Mouse (Mus musculus) intestine, embryonic 15.5 days (tissue): ENCODE results near the gene Zfp57. TPM values are rescaled to one million over a fixed set of nuclear protein-coding genes. Genes with fewer than 3 reads are reported as not detected.

Experiments used
- ATAC-seq: fragments of 200-750 bp; cut with Nextera tagmentation; 2 replicates; pipeline ENCODE4 v1.8.0; 2017; ENCODE audit warnings: moderate TSS enrichment, moderate library complexity
- H3K27ac ChIP-seq: fragments of 300-500 bp; sonication (generic); 2 replicates; pipeline ENCODE4 v1.5.1; 2015; ENCODE audit warnings: mild to moderate bottlenecking, inconsistent platforms
- H3K27me3 ChIP-seq: fragments of 300-500 bp; sonication (generic); replicated peaks from 2 replicates; pipeline ENCODE4 v1.6.1; 2015; ENCODE audit warnings: inconsistent platforms
- H3K36me3 ChIP-seq: fragments of 300-500 bp; sonication (generic); 2 replicates; pipeline ENCODE4 v1.6.1; 2015; ENCODE audit warnings: inconsistent platforms
- H3K4me1 ChIP-seq: fragments of 300-500 bp; sonication (generic); replicated peaks from 2 replicates; pipeline ENCODE4 v1.6.1; 2015; ENCODE audit warnings: inconsistent platforms
- H3K4me2 ChIP-seq: fragments of 300-500 bp; sonication (generic); replicated peaks from 2 replicates; pipeline ENCODE4 v1.6.1; 2015; ENCODE audit warnings: mild to moderate bottlenecking, inconsistent platforms
- H3K4me3 ChIP-seq: fragments of 300-500 bp; sonication (generic); replicated peaks from 2 replicates; pipeline ENCODE4 v1.5.1; 2015; ENCODE audit warnings: inconsistent platforms
- H3K9ac ChIP-seq: fragments of 300-500 bp; sonication (generic); 2 replicates; pipeline ENCODE4 v1.6.1; 2015; ENCODE audit warnings: inconsistent platforms
- H3K9me3 ChIP-seq: fragments of 300-500 bp; sonication (generic); 2 replicates; pipeline ENCODE4 v1.6.1; 2016; ENCODE audit warnings: inconsistent platforms
- WGBS: fragments of 180-500 bp; shearing (Covaris S2); methylation state at CpG from one replicate; pipeline ENCODE4 v1.1.7; 2015; 5-methylcytosine and 5-hydroxymethylcytosine counted together
- polyA plus RNA-seq: library from polyadenylated mRNA; unstranded; fragments of >200 nt; fragmentation: Nextera tagmentation; extraction: Ambion mirVana; gene quantifications from 2 replicates; pipeline ENCODE4 v1.2.1, GENCODE M21; 2015

The Zfp57 gene
- polyA plus RNA-seq, 1 experiment from 2014 or later = 57.6 TPM

DNA sequence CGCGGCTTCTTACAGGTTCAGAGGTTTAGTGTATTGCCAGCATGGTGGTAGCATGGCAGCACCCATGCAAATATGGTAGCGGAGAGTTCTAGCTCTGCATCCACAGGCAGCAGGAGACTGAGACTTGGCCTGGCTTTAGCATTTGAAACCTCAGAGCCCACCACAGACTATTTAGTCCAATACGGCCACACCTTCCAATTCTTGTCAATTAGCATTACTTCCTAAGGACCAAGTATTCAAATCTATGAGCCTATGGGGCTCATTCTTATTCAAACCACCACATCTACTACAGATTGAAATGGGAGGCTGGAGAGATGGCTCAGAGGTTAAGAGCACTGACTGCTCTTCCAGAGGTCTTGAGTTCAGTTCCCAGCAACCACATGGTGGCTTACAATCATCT is 26.5 kb downstream of the Zfp57 start:
- peak overlapping the region; percentile 34; the same call in 1 of the 2 replicates for H3K27ac ChIP-seq

GRCm38 (mm10) chr17:37028212-37028611 is 27.2 kb downstream of the Zfp57 start:
- Histone ChIP-seq H3K27me3 (no peaks in the 10 kb centered on the region), H3K4me2 (peak overlapping the region; percentile 58), H3K4me1 (no peaks in the 10 kb centered on the region), H3K9ac (no peak overlapping the region), H3K36me3 (no peaks in the 10 kb centered on the region), H3K9me3 (no peaks in the 10 kb centered on the region), H3K27ac (peak overlapping the region; percentile 95), H3K4me3 (peak overlapping the region; percentile 52)
- peak; percentile 57 for ATAC-seq
- WGBS = 5% methylated on average over 10 of the region's 10 CpGs

More for the DNA sequence above, 26.5 kb downstream of the Zfp57 start:
- Histone ChIP-seq H3K9me3 (no peaks in the 10 kb centered on the region), H3K27me3 (no peaks in the 10 kb centered on the region), H3K4me2 (no peak overlapping the region), H3K4me1 (no peaks in the 10 kb centered on the region), H3K36me3 (no peaks in the 10 kb centered on the region), H3K9ac (no peak overlapping the region), H3K4me3 (no peak overlapping the region)
- no peak for ATAC-seq
- 96% methylated on average over 4 of the region's 4 CpGs for WGBS

DNA sequence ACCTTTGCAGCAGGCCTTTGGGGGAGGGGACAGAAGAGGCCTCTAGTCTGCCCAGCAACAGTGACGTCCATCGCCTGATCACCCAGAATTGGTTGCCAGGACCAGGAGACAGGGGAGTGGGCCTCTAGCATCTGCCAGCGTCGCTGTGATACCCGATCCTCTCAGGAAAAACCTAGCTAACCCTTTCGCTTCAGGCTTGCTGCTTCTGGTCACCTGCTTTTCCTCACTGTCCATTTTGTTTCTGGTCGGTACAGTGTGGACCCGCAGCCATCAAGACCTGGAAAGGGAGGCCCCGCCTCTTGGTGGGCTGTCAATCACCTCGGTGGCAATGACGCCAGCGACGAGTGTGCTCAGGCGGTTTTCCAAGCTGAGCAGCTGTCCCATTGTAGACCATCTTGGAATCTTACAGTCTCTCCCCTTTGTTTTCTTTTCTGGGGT is 27.7 kb downstream of the Zfp57 start:
- peak; percentile 99 for ATAC-seq
- Histone ChIP-seq H3K4me1 (no peaks in the 10 kb centered on the region), H3K9me3 (no peaks in the 10 kb centered on the region), H3K27me3 (no peaks in the 10 kb centered on the region), H3K9ac (peak overlapping the region; percentile 49; the same call in 1 of the 2 replicates), H3K36me3 (no peaks in the 10 kb centered on the region), H3K4me3 (peak overlapping the region; percentile 52), H3K27ac (peak overlapping the region; percentile 95), H3K4me2 (peak overlapping the region; percentile 58)
- WGBS = under 1% methylated on average over 14 of the region's 14 CpGs

DNA sequence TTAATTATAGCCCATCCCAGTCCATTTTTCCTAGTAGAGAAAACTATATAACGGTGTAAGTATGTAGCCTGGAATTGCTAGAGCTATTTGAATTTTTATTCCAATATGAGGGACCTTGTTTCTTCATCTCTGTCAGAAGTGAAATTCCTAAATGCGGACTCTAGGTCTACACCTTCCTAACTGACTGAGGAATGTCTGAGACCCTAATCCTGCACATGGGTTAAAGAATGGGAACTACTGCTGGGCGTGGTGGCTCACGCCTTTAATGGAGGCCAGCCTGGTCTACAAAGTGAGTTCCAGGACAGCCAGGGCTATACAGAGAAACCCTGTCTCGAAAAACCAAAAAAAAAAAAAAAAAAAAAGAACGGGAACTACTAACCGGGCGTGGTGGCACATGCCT is 28.2 kb downstream of the Zfp57 start:
- ATAC-seq = peak; percentile 21; the same call in 1 of the 2 replicates
- no peak overlapping the region for H3K9ac ChIP-seq

DNA sequence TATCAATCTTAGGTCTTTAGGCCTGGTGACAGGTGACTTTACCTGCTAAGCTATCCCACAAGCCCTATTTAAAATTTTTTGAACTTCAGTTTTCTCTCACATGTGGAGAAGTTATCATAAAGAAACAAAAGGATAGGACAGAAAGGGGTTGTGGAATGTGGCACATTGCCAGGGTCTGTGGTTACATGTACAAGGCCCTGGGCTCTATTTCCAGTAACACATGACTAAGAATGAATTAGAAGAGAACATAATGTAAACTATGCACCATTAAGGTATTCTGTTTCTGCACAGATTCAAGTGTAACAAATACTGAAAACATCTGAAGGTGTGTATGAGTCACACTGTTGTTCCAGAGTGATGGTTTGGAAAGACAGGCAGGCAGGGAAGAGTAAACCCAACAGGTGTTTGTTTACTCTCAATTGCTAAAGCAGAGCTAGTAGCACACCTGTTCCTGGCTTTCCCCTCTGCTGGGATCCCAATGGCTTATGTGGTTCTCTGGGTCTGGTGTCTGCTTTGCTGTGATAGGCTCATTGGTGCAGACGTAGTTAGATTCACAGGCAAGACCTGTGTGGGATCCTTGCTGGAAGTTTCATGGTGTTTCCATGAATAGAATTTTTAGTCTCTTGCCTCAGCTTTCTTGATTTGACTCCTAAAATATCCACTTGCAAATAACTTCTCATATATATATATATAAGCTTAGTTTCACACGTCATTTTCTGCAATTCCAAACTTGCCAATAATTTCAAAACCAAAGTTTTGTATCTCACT is 38.3 kb downstream of the Zfp57 start:
- ATAC-seq = no peak
- Histone ChIP-seq H3K36me3 (no peaks in the 10 kb centered on the region), H3K4me1 (no peaks in the 10 kb centered on the region), H3K9me3 (no peaks in the 10 kb centered on the region), H3K27me3 (no peaks in the 10 kb centered on the region), H3K27ac (no peak overlapping the region), H3K9ac (no peak overlapping the region), H3K4me2 (no peak overlapping the region), H3K4me3 (no peak overlapping the region)
- 74% methylated on average over 2 of the region's 2 CpGs for WGBS

More for the DNA sequence above, 28.2 kb downstream of the Zfp57 start:
- H3K36me3 ChIP-seq = no peaks in the 10 kb centered on the region
- H3K4me2 ChIP-seq = peak overlapping the region; percentile 58
- 60% methylated on average over 8 of the region's 8 CpGs for WGBS
- peak overlapping the region; percentile 95 for H3K27ac ChIP-seq
- H3K27me3 ChIP-seq = no peaks in the 10 kb centered on the region
- no peaks in the 10 kb centered on the region for H3K9me3 ChIP-seq
- H3K4me1 ChIP-seq = no peaks in the 10 kb centered on the region
- H3K4me3 ChIP-seq = peak overlapping the region; percentile 52

DNA sequence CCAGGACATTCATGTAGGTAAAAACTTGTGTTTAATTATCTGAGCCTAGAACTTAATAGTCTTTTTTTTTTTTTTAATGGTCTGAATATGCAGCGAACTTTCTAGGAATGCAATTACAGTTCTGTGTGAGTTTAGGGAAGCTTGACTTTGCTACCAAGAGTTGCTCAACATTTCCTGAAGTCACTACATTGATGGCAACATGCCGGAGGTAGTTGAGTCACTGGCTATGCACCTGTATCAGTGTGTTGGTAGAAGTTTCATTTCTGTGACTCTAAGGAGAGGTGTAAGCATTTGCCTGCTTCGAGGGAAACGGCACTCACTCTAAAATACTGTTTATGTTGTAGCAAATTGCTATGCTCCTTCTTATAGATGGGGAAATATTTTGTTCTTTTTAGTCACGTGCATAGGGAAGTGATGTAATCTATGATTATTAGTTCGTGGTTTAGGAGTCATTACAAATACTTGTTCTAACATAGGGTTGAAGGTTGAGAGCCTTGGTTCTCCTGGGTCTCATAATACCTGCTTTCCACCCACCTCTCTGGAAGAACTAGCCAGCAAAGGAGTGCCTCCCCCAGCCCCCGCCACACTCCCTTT is 43.8 kb downstream of the Zfp57 start:
- Histone ChIP-seq H3K4me3 (peak overlapping the region; percentile 82; the same call in 1 of the 2 replicates), H3K36me3 (no peaks in the 10 kb centered on the region), H3K4me2 (peak overlapping the region; percentile 93), H3K27ac (no peak overlapping the region), H3K9ac (no peak overlapping the region), H3K27me3 (no peaks in the 10 kb centered on the region), H3K9me3 (no peaks in the 10 kb centered on the region), H3K4me1 (peaks cover 17% of the 10 kb centered on the region)
- WGBS = 59% methylated on average over 7 of the region's 7 CpGs
- ATAC-seq = no peak

GRCm38 (mm10) chr17:37045611-37046311 is 44.8 kb downstream of the Zfp57 start, which contains the start of gene Gabbr1:
TSS of gene Gabbr1 (plus strand) at chr17:37045966.
- no peaks in the 10 kb centered on the region for H3K27me3 ChIP-seq
- peak; percentile 88 for ATAC-seq
- under 1% methylated on average over 48 of the region's 55 CpGs for WGBS
- peak within 1 kb of the TSS; percentile 93 for H3K4me2 ChIP-seq
- H3K9me3 ChIP-seq = no peaks in the 10 kb centered on the region
- peaks cover 26% of the 10 kb centered on the region for H3K4me1 ChIP-seq
- peak within 1 kb of the TSS; percentile 90 for H3K9ac ChIP-seq
- H3K4me3 ChIP-seq = peak within 1 kb of the TSS; percentile 82
- H3K36me3 ChIP-seq = no peaks in the 10 kb centered on the region
- H3K27ac ChIP-seq = peak within 1 kb of the TSS; percentile 77

DNA sequence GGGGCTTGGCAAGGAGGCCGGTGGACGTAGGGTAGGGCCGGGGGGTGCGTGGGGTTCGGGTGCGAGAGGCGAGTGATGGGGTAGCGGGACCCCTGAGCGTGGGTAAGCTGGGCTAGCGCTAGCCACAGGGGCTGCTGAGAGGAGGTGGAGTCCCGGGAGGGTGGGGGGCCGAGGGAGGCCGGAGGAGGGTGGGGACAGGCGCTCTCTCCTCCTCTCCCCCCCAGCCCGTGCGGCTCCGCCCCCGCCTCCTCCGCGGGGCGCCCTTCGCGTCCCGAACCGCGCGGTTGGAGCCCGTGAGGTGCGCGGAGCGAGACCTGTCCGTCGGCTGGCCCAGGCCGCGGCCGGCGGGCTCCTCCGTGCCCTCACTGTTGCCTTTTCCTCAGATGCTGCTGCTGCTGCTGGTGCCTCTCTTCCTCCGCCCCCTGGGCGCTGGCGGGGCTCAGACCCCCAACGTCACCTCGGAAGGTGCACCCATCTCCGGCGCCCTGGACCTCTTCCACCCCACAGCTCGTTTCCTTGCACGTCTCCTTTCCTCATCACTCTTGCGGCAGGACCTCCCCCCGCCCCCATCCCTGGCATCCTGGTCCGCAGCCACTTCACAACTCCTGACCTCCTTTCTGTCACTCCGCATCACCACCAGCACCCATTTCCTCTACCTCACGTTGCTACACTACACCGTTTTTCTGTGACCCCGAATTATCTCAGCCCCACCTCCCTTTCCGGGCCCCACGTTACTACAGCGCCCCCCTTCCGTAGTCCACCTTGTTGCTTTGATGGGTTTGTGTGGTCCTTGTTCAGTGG is 45.5 kb downstream of the Zfp57 start:
- peak overlapping the region; percentile 77 for H3K27ac ChIP-seq
- no peaks in the 10 kb centered on the region for H3K36me3 ChIP-seq
- under 1% methylated on average over 52 of the region's 58 CpGs for WGBS
- H3K9ac ChIP-seq = peak overlapping the region; percentile 90
- H3K4me3 ChIP-seq = peak overlapping the region; percentile 82
- peaks cover 31% of the 10 kb centered on the region for H3K4me1 ChIP-seq
- peak; percentile 74 for ATAC-seq
- H3K4me2 ChIP-seq = peak overlapping the region; percentile 93
- H3K9me3 ChIP-seq = no peaks in the 10 kb centered on the region
- H3K27me3 ChIP-seq = no peaks in the 10 kb centered on the region

DNA sequence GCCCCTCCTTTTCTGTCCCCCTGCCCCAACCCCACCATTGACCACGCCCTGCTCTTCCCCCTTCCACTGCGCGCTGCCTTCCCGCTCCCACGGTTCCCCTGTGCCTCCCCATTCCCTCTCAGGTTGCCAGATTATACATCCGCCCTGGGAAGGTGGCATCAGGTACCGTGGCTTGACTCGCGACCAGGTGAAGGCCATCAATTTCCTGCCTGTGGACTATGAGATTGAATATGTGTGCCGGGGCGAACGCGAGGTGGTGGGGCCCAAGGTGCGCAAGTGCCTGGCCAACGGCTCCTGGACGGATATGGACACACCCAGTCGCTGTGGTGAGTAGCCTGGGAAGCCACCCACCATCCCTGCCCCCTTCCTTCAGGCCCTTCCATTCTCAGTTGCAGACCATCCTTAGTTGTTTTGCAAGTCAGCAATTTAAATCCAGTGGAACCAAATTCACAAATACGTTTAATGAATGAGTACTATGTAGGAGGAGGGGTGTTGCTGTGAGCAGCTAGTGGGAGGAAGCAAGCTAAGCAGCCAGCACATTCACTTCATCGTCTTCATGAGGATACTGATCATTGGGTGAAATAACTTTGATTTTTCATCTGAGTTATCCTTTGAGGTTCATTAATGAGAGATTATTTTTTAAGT is 46.5 kb downstream of the Zfp57 start:
- ATAC-seq = no peak
- H3K36me3 ChIP-seq = no peaks in the 10 kb centered on the region
- no peak overlapping the region for H3K27ac ChIP-seq
- H3K9ac ChIP-seq = peak overlapping the region; percentile 90; the same call in 1 of the 2 replicates
- 26% methylated on average over 19 of the region's 19 CpGs for WGBS
- no peaks in the 10 kb centered on the region for H3K9me3 ChIP-seq
- peak overlapping the region; percentile 82 for H3K4me3 ChIP-seq
- peak overlapping the region; percentile 93 for H3K4me2 ChIP-seq
- H3K27me3 ChIP-seq = no peaks in the 10 kb centered on the region
- peaks cover 31% of the 10 kb centered on the region for H3K4me1 ChIP-seq

- no peak for ATAC-seq
- H3K9me3 ChIP-seq = no peaks in the 10 kb centered on the region
- H3K9ac ChIP-seq = no peak overlapping the region
- H3K4me1 ChIP-seq = peaks cover 31% of the 10 kb centered on the region
- H3K4me2 ChIP-seq = no peak overlapping the region
- H3K27ac ChIP-seq = no peak overlapping the region
- 32% methylated on average over 3 of the region's 3 CpGs for WGBS
- no peaks in the 10 kb centered on the region for H3K36me3 ChIP-seq
- no peak overlapping the region for H3K4me3 ChIP-seq
- no peaks in the 10 kb centered on the region for H3K27me3 ChIP-seq
Measured at GRCm38 (mm10) chr17:37047981-37048380, 47.0 kb downstream of the Zfp57 start.

GRCm38 (mm10) chr17:37048383-37048782 is 47.4 kb downstream of the Zfp57 start:
- Histone ChIP-seq H3K36me3 (no peaks in the 10 kb centered on the region), H3K4me3 (no peak overlapping the region), H3K27me3 (no peaks in the 10 kb centered on the region), H3K4me2 (no peak overlapping the region), H3K9me3 (no peaks in the 10 kb centered on the region), H3K27ac (no peak overlapping the region), H3K9ac (no peak overlapping the region), H3K4me1 (peaks cover 31% of the 10 kb centered on the region)
- no peak for ATAC-seq
- 68% methylated on average over 7 of the region's 7 CpGs for WGBS
